Mouse (Mus musculus): Measurements from ENCODE around the gene Mea1. TPM values are rescaled to one million over a fixed set of nuclear protein-coding genes. Genes with fewer than 3 reads are reported as not detected.

Gene Mea1
- total RNA-seq (2021) (100 to 1,000 TPM; 106 to 114 TPM), polyA plus RNA-seq (2012; rRNA removed) (44.9 and 50.8 TPM in 2 replicates)
- long read RNA-seq, transcript Mea1-206 (4 exons, 945 nt) = major isoform, 58 of 78 reads
- long read RNA-seq, transcript Mea1-205 (3 exons, 757 nt) = minor isoform, 12 of 78 reads
- long read RNA-seq, partial matches to known transcripts = 0 of 78 reads
- long read RNA-seq, other reads (novel, unspliced or antisense) = 1 of 78 reads

DNA sequence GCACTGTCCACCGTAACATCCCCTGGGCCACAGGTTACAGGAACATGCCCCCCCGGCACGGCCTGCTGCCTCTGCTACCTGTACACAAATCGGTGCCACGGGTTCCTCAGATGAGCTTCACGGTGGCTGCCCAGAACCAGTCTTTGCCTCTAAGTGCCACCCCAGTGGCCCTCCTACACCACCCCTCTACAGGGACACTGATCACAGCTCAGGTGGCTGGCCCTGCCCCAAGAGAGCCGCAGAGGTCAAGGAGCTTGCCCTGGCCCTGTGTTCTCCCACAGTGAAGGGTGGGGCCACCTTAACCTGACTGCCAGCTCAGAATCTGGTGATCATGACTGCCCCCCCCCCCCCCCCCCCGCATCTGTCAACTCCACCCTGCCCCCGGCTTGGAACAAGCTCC lies at the start of gene Mea1:
Gene Mea1 (plus strand): TSS at position 378 of the 400 bp plus-strand sequence.
- no peak for DNase-seq

DNA sequence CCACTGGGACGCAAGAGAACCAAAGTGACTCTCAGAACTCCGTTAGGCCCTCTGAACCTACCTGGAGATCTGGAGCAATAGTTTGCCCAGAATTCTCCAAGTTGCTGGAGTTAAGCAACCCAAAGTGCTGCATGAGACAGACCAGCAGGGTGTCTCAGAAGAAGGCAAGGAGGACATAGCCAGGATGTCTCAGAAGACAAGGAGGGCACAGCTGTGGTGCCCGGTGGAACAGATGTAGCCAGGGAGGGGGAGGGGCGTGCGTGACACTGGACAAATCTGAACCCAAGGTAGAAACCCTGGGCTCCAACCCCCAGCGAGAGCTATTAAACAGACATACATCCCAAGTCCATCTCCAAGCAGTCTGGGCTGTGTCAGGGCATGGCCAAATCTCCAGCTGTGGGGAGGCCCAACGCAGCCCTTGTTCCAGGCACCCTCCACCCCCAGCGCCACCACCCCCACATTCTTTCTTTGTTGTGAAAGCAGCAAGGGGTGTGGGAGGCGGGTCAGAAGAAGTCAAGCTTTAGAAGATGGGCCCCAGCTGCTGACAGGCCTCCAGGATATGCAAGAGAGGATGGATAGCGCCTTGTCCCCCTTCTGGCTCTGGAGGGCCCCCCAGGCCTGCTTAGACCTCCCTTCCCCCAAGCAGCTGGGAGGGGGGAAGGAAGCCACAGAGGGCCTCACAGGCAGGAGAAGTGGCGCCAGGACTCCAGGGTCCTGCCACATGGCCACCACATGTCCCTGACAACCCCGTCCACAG lies 48.7 kb upstream of the Mea1 start:
- DNase-seq = peak; percentile 23

DNA sequence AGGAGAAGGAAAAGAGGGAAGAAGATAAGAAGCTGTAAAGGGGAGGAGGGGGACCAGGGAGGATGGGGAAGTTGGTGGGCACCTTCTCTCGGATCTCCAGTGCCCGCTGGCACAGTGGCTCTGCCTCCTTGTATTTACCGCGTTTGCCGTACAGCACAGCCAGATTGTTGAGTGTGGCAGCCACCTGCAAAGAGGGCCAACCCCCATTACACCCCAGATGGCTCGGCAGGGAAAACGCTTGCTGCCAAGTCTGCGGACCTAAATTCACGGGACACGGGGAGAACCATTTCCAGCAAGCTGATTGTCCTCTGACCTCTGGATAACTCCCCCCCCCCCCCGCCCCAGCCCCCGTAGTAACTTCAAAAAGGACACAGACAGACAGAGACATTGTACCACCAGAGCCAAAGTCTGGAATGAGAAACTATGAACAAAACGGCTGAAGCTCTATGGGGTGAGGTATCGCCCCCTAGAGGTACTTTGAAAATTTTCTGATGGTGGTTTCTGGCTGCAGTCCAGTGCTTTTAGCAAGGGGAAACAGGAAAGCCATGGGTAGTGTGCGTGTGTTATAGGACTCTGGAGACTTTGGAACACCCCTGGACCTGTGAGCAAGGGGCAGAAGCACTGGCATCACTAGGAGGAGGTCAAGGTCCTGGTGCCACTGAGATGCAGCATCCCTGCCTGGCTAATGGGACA lies 41.6 kb upstream of the Mea1 start:
- peak; percentile 54 for DNase-seq

DNA sequence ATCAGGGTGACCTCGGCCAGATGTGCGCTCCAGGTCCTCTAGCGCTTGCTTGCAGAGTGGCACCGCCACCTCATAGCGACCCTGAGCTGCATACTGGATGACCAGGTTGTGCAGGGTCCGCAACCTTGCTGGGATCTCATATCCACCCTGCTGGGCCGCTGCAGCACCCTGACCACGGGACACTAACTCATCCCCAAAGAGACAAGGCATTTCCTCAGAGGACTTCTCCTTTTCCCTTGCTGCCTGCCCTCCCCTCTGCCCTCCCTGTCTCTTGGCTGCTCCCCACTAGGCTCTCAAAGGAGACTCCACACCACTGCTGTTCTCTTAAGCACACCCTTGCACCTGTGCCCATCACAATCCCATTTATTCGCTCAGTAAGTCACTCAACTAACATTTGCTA lies 38.7 kb upstream of the Mea1 start:
- no peak for DNase-seq

DNA sequence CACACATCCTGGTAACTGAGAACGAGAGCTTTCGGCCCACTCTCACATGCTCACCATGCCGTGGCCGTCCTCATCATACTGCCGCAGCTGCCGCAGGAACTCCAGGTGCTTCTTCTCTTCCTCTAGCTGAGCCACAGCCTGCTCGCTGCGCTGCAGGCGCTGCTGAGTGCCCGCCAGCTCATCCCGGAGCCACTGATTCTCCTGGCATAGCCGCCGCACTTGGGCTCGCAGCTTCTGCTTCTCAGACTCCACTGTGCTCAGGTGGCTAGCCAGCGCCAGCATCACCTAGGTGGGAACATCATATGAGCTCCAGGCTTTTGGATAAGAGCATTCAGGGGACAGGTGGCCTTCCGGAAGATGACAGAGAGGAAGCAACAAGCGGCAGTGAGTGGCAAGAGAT lies 36.5 kb upstream of the Mea1 start:
- DNase-seq = no peak

DNA sequence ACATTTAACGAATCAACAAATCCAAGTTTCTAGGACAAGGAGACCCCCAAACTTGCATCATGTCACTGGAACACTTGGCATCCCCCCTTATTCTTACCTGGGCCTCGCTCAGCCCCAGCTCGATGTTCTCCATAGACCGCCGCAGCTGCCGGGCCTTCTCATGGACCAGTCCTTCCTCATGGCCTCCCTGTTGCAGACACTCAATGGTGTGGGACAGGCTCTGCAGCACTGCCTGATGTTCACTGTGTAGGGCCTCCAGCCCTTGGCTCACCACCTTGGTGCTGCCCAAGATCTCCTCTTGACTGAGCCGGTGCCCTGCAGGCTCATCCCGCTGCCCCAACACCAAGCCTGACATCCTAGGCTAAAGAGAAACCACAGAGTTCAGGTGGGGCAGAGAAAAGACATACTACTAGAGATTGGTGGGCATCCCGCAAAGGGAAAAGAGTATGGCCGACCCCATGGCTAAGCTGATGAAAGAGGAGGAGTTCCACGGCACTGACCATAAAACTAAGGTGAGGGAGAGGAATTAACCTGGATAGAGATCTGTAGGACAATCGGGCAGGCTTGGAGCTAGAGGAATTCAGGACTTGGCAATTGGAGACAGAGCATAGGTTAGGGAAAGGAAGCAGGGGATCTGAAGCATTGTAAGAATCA lies 34.3 kb upstream of the Mea1 start:
- DNase-seq = no peak

DNA sequence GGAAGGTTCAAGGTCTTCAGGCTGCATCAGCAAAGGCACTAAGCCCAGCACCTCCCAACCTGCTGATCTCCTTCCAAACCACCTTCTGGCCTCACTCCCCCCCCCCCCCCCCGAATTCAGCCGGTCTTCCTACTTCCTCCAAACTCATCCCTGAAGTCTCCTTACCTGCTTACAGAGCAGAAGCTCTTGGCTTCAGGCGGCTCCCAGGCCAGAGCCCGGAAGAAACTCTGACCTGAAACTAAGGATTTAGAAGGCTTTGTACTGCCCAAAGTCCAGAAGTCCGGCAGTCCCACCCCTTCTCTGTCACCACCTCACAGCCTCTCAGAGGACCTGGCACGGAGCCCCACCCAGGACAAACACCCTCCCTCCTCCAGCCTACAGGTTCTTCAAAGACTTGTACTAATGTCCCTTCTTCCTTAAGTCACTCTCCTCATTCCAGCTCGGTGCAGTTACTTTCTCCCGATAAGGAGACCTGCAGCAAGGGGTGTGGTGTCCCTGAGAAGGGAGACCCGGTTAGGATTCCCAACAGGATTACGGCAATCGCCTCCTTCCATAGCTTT lies 33.6 kb upstream of the Mea1 start:
- DNase-seq = peak; percentile 77

DNA sequence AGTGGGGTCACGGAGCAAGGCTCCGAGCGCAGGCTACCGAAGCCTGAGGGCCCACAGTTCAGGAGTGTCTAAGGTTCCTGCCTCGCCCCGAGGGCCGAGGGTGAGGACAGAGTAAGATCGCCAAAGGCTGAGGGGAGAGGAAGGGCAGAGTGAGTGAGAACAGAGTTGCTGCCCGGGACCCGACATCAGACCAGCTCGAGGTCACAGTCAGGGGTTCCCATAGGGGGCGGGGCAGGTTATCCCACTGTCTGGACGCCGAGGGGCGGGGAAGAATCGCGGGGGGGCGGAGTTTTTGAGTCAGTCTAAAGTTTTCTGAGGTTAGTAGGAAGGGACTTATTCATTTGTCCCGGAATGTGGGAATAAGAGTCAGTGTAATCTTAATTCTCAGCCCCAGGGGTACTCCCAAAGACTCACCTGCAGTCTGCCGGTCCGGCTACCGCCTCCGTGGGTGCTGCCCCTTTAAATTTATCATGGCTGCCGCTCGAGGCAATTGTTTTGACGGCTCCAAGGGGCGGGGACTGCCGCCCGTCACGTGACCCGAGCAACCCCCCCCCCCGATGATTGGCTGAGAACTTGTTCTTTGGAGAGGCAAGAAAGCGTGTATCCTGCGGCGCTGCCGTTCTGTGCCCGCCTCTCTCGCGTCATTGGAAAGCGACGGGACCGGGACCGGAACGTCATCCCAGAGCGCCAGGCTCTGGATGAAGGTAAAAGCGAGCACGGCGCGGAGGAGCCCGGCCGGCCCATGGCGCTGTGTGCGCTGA lies 32.9 kb upstream of the Mea1 start, which contains the start of the genes Klc4 and Mrpl2:
Gene Klc4 (minus strand): TSS at position 462 of the 761 bp plus-strand sequence.
Gene Mrpl2 (plus strand): TSS at position 669 of the 761 bp plus-strand sequence.
- DNase-seq = peak; percentile 98

DNA sequence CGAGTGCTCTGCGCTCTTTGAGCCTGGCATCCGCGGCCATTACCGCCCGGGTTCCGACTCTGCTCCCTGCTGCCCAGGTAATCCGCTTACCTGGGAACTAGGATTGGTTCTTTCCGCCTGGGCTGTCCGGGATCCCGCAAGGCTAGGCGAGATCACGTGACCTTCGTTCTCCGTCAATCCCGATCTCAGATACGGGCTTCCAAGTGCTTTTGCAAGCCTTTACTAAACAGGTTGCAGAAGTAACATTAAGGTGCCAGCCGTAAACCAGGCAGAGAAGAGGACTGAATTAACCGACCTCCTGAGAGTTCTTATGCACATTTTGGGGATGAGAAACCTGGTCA lies 32.3 kb upstream of the Mea1 start:
- DNase-seq = no peak

DNA sequence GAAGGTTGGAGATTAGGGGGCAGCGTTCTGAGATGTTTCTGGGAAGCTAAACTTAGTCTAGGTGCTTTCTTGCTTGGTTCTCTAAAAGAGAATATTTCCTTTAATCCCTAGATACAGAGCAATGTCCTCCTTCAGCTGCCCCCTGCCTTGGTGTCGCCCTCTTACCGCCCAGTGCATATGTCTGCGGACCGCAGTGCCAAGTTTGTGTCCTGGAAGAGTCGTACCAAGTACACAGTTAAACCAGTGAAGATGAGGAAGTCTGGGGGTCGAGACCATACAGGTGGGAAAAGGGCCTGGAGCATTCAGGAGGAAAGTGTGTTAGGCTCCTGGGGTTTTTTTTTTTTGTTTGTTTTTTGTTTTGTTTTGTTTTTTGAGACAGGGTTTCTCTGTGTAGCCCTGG lies 31.3 kb upstream of the Mea1 start:
- DNase-seq = no peak

DNA sequence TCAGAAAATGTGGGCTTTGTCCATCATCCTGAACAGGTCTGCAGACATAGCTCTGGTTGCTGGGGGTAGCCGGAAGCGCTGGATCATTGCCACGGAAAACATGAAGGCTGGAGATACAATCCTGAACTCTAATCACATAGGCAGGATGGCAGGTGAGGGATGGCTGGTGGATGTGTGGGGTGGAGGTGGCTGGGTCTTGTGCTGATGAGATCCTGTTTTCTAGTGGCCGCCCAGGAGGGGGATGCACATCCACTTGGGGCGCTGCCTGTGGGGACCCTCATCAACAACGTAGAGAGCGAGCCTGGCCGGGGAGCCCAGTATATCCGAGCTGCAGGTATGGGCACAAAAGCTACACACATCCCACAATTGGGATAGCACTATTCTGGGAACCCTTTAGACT lies 30.2 kb upstream of the Mea1 start:
- DNase-seq = no peak

DNA sequence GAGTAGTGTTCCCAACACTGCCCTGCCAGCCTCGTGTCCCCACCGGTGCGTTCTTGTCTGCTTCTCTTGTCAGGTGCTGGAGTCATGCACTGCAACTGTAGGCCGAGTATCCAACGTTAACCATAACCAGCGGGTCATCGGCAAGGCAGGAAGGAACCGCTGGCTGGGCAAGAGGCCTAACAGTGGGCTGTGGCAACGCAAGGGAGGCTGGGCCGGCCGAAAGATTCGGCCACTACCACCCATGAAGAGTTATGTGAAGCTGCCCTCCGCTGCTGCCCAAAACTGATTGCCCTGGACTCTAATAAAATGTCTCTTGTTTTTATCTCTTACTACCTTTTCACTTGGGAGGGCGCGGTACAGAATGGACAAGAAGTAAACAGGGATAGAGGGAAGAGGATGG lies 28.8 kb upstream of the Mea1 start:
- DNase-seq = no peak

DNA sequence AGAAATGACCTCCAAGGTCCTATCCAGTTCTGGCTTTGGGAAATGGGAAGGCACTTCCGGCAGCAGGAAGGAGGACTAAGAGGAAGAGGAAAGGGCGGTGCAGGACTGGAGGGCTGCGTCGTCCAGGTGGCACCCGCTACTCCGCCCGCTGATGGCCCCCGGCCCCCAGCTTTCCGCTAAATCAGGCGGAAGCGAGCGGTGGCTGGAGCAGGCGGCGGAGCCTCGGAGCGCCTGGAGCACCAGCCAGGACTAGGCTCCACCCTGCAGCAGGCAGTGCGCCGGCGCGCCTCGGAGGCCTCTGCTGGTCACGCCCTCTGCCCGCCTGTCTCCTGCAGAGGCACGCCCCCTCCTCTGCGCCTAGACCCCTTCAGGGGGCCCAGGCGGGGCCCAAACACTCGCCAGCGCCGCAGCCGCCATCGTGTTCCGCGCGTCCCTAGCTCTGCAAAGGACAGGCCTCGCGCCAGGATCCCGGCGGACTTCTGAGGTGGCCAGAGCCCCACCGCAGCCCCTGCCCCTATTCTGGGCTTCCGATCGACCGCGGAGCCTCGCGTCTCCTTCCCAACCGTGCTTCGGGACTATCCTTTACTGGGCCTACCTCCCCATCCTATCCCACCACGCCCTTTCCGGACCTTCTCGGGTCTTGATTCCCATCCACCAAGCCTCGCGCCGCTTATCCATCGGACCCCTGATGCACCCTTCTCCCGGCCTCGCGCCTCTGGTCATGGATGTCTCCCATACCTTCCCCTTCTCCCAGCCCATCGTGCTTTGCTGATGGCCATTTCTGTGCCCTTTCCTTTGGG lies 28.2 kb upstream of the Mea1 start, which contains the start of gene Cul7:
Gene Cul7 (plus strand): TSS at position 106 of the 800 bp plus-strand sequence.
- DNase-seq = peak; percentile 96

DNA sequence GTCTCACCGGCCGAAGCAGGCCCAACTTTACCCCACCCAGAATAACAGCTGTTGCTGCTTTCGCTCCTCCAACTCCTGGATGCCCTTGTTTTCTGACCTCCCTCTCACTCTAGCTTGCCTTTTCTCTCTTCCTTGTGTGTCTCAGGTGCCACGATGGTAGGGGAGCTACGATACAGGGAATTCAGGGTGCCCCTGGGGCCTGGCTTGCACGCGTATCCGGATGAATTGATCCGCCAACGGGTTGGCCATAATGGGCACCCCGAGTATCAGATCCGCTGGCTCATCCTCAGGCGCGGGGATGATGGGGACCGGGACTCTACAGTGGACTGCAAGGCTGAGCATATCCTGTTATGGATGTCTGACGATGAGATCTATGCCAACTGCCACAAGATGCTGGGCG lies 27.3 kb upstream of the Mea1 start:
- DNase-seq = no peak

DNA sequence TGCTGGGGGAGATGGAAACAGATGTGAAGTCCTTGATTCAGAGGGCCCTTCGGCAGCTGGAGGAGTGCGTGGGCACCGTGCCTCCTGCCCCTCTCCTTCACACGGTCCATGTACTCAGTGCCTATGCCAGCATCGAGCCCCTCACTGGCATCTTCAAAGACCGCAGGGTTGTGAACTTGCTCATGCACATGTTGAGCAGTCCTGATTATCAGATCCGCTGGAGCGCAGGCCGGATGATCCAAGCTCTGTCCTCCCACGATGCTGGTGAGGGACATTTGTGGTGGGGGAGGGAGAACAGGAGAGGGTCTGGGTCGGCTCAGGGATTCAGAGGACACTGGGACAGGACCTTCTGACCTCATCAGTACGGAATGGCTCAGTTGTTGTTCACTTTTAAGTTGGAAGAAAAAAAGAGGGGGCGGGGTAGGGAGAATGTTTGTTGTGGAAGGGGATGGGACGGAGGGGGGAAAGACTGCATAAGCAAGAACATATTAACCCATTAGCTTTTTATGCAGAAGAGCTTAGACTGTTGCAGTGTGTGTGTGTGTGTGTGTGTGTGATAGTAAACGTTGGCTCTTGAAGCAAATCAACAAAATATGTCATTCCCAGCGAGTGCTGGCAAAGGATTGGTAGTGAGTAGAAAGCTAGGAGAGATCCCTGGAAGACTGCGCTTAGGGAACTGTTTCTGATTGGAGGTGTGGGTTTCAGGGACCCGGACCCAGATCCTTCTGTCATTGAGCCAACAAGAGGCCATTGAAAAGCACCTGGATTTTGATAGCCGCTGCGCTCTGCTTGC lies 26.6 kb upstream of the Mea1 start:
- no peak for DNase-seq

DNA sequence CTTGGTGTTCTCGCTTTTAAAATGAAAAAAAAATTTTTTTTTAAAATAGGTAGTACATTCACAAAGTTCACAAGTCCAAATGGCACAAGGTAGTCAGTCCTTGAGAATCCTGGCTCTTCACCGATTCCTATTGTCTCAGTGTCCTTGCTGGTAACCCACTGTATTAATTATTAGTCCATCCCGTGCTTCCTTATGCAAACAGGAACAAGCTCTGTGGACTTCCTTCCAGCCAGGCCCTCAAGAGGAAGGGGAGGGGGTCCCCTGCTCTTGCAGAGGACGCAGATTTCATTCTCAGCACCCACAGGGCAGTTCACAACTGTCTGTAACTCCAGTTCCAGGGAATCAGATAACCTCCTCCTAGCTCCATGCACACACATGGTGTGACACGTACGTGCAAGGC lies 22.5 kb upstream of the Mea1 start:
- DNase-seq = no peak

DNA sequence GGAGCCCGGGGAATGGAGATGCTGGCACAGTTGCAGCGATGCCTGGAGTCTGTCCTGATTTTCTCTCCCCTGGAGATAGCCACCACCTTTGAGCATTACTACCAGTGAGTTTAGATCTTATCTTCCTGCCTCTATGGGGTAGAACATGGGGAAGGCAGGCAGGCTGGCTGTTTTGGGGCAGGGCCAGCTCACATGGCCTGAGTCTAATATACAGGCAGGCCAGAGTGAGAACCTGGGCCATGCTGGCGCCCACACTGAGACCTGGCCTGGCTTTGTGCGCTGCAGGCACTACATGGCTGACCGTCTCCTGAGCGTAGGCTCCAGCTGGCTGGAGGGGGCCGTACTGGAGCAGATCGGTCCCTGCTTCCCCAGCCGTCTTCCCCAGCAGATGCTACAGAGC lies 17.2 kb upstream of the Mea1 start:
- no peak for DNase-seq

DNA sequence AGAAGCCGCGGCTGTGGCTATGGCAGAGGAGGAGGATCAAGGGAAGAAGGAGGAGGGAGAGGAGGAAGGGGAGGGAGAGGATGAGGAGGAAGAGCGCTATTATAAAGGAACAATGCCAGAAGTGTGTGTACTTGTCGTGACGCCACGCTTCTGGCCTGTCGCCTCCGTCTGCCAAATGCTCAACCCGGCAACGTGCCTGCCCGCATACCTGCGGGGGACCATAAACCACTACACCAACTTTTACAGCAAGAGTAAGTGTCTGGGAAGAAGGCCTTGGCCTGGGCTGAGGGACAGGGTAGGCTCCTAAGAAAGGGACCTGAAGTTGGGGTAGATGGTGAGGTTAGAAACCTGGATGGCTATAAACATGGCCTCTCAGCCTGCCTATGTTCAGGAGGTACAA lies 16.6 kb upstream of the Mea1 start:
- no peak for DNase-seq

DNA sequence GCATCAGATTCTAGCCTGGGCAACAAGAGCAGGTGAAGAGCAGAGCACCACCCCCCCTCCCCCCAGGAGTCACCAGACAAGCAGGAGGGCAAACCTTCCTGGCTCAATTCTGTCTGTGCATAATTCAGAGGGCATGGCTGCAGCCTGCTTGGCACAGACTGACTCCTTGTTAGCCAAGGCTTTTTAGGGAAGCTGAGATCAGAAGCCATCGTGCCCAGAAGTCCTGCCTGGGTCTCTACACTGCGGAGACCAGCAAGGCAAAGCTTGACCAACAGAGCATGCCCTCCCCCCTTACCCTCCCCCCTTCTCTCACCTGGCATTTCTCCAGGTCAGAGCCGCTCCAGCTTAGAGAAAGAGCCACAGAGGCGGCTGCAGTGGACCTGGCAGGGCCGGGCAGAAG lies 15.9 kb upstream of the Mea1 start:
- no peak for DNase-seq

DNA sequence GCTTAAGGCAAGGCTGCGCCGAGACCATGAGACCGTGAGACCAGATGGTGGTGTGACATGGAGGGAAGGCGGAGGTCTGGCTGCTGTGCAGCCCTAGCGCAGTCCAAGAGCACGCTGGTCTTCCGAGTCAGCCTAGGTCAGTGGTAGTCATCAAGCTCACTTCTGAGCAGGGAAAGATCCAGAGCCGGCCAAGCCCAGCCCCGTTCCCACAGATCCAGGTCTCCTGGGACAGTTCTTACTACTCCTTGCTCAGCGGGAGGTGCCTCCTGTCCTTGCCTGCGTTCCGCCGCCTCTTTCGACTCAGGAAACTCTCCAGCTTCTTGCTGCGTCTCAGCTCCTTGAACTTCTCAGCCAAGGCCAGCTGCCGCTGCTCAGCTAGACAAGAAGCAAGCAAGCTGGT lies 10.9 kb upstream of the Mea1 start:
- DNase-seq = peak; percentile 68

All from adrenal gland, adult 2 months (tissue).